Mouse (Mus musculus): ENCODE data around the gene Prr23a1. TPM values are rescaled to one million over a fixed set of nuclear protein-coding genes. Genes with fewer than 3 reads are reported as not detected.

Prr23a1 gene
- polyA plus RNA-seq, 1 experiment from 2014 or later: not detected

GRCm38 (mm10) chr9:98819481-98819880, 22.8 kb upstream of the Prr23a1 start:
- H3K4me2 ChIP-seq (ENCODE audit: low read depth, low read length): no peak overlapping the region
- no peak for ATAC-seq (ENCODE audit: low read depth)
- H3K4me1 ChIP-seq (ENCODE audit: control insufficient read depth, insufficient read depth, low read length): no peaks in the 10 kb centered on the region

DNA sequence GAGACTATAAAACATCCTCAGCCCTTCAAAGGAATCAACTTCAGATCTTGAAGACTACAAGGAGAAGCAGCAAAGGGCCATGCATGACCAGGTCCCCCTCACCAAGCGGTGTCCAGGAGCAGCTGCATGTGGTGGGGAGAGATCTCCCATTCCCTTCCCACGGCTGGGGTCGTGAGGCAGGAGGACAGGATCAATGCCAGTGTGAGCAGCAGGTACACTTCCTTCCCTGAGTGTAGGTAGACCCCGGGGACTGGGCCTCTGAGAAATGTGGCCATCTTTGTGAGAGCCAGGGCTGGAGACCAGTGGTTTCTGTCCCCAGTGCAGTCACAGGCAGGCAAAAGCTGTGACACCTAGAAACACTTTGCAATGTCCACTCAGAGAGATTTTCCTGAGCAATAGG, 21.8 kb upstream of the Prr23a1 start:
- Histone ChIP-seq H3K36me3 (ENCODE audit: control insufficient read depth, insufficient read depth, low read length) (no peaks in the 10 kb centered on the region), H3K27ac (ENCODE audit: low read depth, low read length) (no peak overlapping the region), H3K9ac (replicated peaks; ENCODE audit: low read depth, low read length) (no peak overlapping the region), H3K4me1 (ENCODE audit: control insufficient read depth, insufficient read depth, low read length) (no peaks in the 10 kb centered on the region), H3K9me3 (ENCODE audit: control insufficient read depth, low read length) (no peaks in the 10 kb centered on the region), H3K4me3 (ENCODE audit: low read depth, low read length) (no peak overlapping the region), H3K27me3 (ENCODE audit: control insufficient read depth, insufficient read depth, low read length) (no peaks in the 10 kb centered on the region), H3K4me2 (ENCODE audit: low read depth, low read length) (no peak overlapping the region)
- no peak for ATAC-seq (ENCODE audit: low read depth)
- WGBS: 87% methylated on average over 4 of the region's 4 CpGs

More at GRCm38 (mm10) chr9:98819481-98819880, 22.8 kb upstream of the Prr23a1 start:
- H3K9ac ChIP-seq (replicated peaks; ENCODE audit: low read depth, low read length): no peak overlapping the region
- no peaks in the 10 kb centered on the region for H3K36me3 ChIP-seq (ENCODE audit: control insufficient read depth, insufficient read depth, low read length)
- H3K9me3 ChIP-seq (ENCODE audit: control insufficient read depth, low read length): no peaks in the 10 kb centered on the region
- H3K27ac ChIP-seq (ENCODE audit: low read depth, low read length): no peak overlapping the region
- no peak overlapping the region for H3K4me3 ChIP-seq (ENCODE audit: low read depth, low read length)
- no peaks in the 10 kb centered on the region for H3K27me3 ChIP-seq (ENCODE audit: control insufficient read depth, insufficient read depth, low read length)
- 96% methylated on average over 2 of the region's 2 CpGs for WGBS

DNA sequence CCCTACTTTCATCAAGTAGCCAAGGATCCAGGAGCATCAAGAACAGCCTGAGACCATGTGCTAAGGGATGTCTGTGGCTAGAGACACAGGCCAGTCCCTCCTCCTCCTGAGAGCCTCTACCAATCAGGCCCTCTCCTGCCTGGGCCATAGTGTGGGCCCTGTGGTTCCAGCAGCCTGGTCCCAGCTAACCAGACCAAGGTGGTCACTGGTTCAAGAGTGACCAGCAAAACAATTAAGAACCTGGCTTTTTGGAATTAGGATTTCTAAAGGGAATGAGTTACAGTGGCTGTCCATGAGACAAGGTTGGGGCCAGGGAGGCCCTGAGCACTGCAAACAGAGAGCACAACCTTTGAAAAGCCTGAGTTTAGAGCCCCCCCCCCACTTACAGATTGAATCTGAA, 21.2 kb upstream of the Prr23a1 start:
- Histone ChIP-seq H3K4me3 (ENCODE audit: low read depth, low read length) (no peak overlapping the region), H3K9me3 (ENCODE audit: control insufficient read depth, low read length) (no peaks in the 10 kb centered on the region), H3K36me3 (ENCODE audit: control insufficient read depth, insufficient read depth, low read length) (no peaks in the 10 kb centered on the region), H3K27me3 (ENCODE audit: control insufficient read depth, insufficient read depth, low read length) (no peaks in the 10 kb centered on the region), H3K4me1 (ENCODE audit: control insufficient read depth, insufficient read depth, low read length) (no peaks in the 10 kb centered on the region), H3K9ac (replicated peaks; ENCODE audit: low read depth, low read length) (no peak overlapping the region), H3K27ac (ENCODE audit: low read depth, low read length) (no peak overlapping the region), H3K4me2 (ENCODE audit: low read depth, low read length) (no peak overlapping the region)
- ATAC-seq (ENCODE audit: low read depth): no peak

GRCm38 (mm10) chr9:98823805-98824204, 18.5 kb upstream of the Prr23a1 start:
- Histone ChIP-seq H3K4me2 (ENCODE audit: low read depth, low read length) (no peak overlapping the region), H3K9me3 (ENCODE audit: control insufficient read depth, low read length) (no peaks in the 10 kb centered on the region), H3K27ac (ENCODE audit: low read depth, low read length) (no peak overlapping the region), H3K27me3 (ENCODE audit: control insufficient read depth, insufficient read depth, low read length) (no peaks in the 10 kb centered on the region), H3K4me3 (ENCODE audit: low read depth, low read length) (no peak overlapping the region), H3K4me1 (ENCODE audit: control insufficient read depth, insufficient read depth, low read length) (no peaks in the 10 kb centered on the region), H3K36me3 (ENCODE audit: control insufficient read depth, insufficient read depth, low read length) (no peaks in the 10 kb centered on the region), H3K9ac (replicated peaks; ENCODE audit: low read depth, low read length) (no peak overlapping the region)
- no peak for ATAC-seq (ENCODE audit: low read depth)
- 87% methylated on average over 7 of the region's 7 CpGs for WGBS

DNA sequence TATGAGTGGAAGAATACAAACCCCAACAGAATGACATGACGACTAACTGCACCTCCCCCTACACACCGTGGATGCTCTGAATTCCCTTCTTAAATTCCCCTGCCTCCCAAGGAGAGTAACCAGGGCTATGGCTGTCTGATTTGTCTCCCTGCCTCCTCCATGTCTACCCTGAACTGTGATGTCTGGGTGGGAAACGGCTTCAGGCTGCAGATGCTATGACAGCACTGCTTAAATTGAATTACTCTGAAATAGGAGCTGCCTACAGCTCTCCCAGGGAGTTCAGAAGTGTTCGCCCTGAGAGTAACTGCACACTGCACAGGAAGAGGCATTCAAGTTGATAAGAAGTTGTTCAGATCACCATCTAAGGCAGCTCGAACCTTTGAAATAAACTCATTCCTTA, 12.8 kb upstream of the Prr23a1 start:
- Histone ChIP-seq H3K4me2 (ENCODE audit: low read depth, low read length) (no peak overlapping the region), H3K27ac (ENCODE audit: low read depth, low read length) (no peak overlapping the region), H3K36me3 (ENCODE audit: control insufficient read depth, insufficient read depth, low read length) (no peaks in the 10 kb centered on the region), H3K4me1 (ENCODE audit: control insufficient read depth, insufficient read depth, low read length) (no peaks in the 10 kb centered on the region), H3K4me3 (ENCODE audit: low read depth, low read length) (no peak overlapping the region), H3K27me3 (ENCODE audit: control insufficient read depth, insufficient read depth, low read length) (no peaks in the 10 kb centered on the region), H3K9me3 (ENCODE audit: control insufficient read depth, low read length) (no peaks in the 10 kb centered on the region), H3K9ac (replicated peaks; ENCODE audit: low read depth, low read length) (no peak overlapping the region)
- no peak for ATAC-seq (ENCODE audit: low read depth)
- WGBS: 81% methylated on average over 5 of the region's 5 CpGs

GRCm38 (mm10) chr9:98837537-98838074, 4.7 kb upstream of the Prr23a1 start:
- Histone ChIP-seq H3K9ac (replicated peaks; ENCODE audit: low read depth, low read length) (no peak overlapping the region), H3K4me3 (ENCODE audit: low read depth, low read length) (no peak overlapping the region), H3K27ac (ENCODE audit: low read depth, low read length) (no peak overlapping the region), H3K4me1 (ENCODE audit: control insufficient read depth, insufficient read depth, low read length) (no peaks in the 10 kb centered on the region), H3K27me3 (ENCODE audit: control insufficient read depth, insufficient read depth, low read length) (no peaks in the 10 kb centered on the region), H3K9me3 (ENCODE audit: control insufficient read depth, low read length) (no peaks in the 10 kb centered on the region), H3K36me3 (ENCODE audit: control insufficient read depth, insufficient read depth, low read length) (no peaks in the 10 kb centered on the region), H3K4me2 (ENCODE audit: low read depth, low read length) (no peak overlapping the region)
- ATAC-seq (ENCODE audit: low read depth): no peak
- 86% methylated on average over 7 of the region's 7 CpGs for WGBS

GRCm38 (mm10) chr9:98856210-98856609, 13.9 kb downstream of the Prr23a1 start, which contains the start of gene Prr23a2:
Gene Prr23a2, plus strand, starts transcription at chr9:98856494.
- no peak for ATAC-seq (ENCODE audit: low read depth)
- no peaks in the 10 kb centered on the region for H3K4me1 ChIP-seq (ENCODE audit: control insufficient read depth, insufficient read depth, low read length)
- H3K36me3 ChIP-seq (ENCODE audit: control insufficient read depth, insufficient read depth, low read length): no peaks in the 10 kb centered on the region
- no peaks in the 10 kb centered on the region for H3K9me3 ChIP-seq (ENCODE audit: control insufficient read depth, low read length)
- H3K9ac ChIP-seq (replicated peaks; ENCODE audit: low read depth, low read length): no peak within 1 kb of the TSS
- no peak within 1 kb of the TSS for H3K27ac ChIP-seq (ENCODE audit: low read depth, low read length)
- H3K4me3 ChIP-seq (ENCODE audit: low read depth, low read length): no peak within 1 kb of the TSS
- 84% methylated on average over 18 of the region's 18 CpGs for WGBS
- no peak within 1 kb of the TSS for H3K4me2 ChIP-seq (ENCODE audit: low read depth, low read length)
- H3K27me3 ChIP-seq (ENCODE audit: control insufficient read depth, insufficient read depth, low read length): no peaks in the 10 kb centered on the region

DNA sequence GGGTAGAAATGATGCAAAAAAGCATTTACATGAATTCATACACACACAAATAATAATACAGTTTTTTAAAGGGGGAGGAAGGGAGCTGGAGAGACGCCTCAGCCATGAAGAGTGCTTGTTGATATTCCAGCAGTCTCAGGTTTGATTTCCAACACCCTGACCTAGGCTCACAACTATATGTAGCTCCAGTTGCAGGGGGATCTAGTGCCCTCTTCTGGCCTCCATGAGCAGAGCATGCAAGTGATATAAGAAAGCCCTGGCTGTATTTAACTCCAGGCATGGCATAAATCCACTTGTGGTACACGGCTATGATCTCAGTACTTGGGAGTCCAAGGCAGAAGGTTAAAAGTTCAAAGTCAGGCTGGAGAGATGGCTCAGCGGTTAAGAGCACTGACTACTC, 21.2 kb downstream of the Prr23a1 start:
- Histone ChIP-seq H3K27me3 (ENCODE audit: control insufficient read depth, insufficient read depth, low read length) (no peaks in the 10 kb centered on the region), H3K4me3 (ENCODE audit: low read depth, low read length) (no peak overlapping the region), H3K9me3 (ENCODE audit: control insufficient read depth, low read length) (no peaks in the 10 kb centered on the region), H3K4me2 (ENCODE audit: low read depth, low read length) (no peak overlapping the region), H3K36me3 (ENCODE audit: control insufficient read depth, insufficient read depth, low read length) (no peaks in the 10 kb centered on the region), H3K4me1 (ENCODE audit: control insufficient read depth, insufficient read depth, low read length) (no peaks in the 10 kb centered on the region), H3K27ac (ENCODE audit: low read depth, low read length) (no peak overlapping the region), H3K9ac (replicated peaks; ENCODE audit: low read depth, low read length) (no peak overlapping the region)
- 74% methylated on average over 3 of the region's 3 CpGs for WGBS
- ATAC-seq (ENCODE audit: low read depth): no peak

GRCm38 (mm10) chr9:98864571-98864970, 22.3 kb downstream of the Prr23a1 start, which contains the start of gene Prr23a3:
Gene Prr23a3, plus strand, starts transcription at chr9:98864767.
- WGBS: 56% methylated on average over 22 of the region's 22 CpGs
- no peaks in the 10 kb centered on the region for H3K36me3 ChIP-seq (ENCODE audit: control insufficient read depth, insufficient read depth, low read length)
- no peak within 1 kb of the TSS for H3K27ac ChIP-seq (ENCODE audit: low read depth, low read length)
- no peak for ATAC-seq (ENCODE audit: low read depth)
- no peak within 1 kb of the TSS for H3K4me3 ChIP-seq (ENCODE audit: low read depth, low read length)
- H3K4me1 ChIP-seq (ENCODE audit: control insufficient read depth, insufficient read depth, low read length): no peaks in the 10 kb centered on the region
- H3K4me2 ChIP-seq (ENCODE audit: low read depth, low read length): no peak within 1 kb of the TSS
- no peaks in the 10 kb centered on the region for H3K9me3 ChIP-seq (ENCODE audit: control insufficient read depth, low read length)
- H3K27me3 ChIP-seq (ENCODE audit: control insufficient read depth, insufficient read depth, low read length): no peaks in the 10 kb centered on the region
- no peak within 1 kb of the TSS for H3K9ac ChIP-seq (replicated peaks; ENCODE audit: low read depth, low read length)

Data from neural tube, embryonic 14.5 days (tissue).